Mouse (Mus musculus): ENCODE data around the gene Umps.

- TF ChIP-seq CTCF (IDR thresholded peaks at IDR 0.05; ENCODE audit: low read depth) (no peak), EP300 (IDR thresholded peaks at IDR 0.05; ENCODE audit: low read depth) (no peak)
Observed at GRCm38 (mm10) chr16:34004128-34004578, 37.3 kb upstream of the Umps start.
